Mouse (Mus musculus): ENCODE results near the gene Slc5a10. TPM values are rescaled to one million over a fixed set of nuclear protein-coding genes. Genes with fewer than 3 reads are reported as not detected.
"Not testable (repeated sequence)": the region's sequence is repeated elsewhere in the genome, so short reads cannot be mapped to it uniquely, and the experiment has no call there.

Slc5a10 gene
- total RNA-seq, 2 experiments from 2014 or later: not detected

DNA sequence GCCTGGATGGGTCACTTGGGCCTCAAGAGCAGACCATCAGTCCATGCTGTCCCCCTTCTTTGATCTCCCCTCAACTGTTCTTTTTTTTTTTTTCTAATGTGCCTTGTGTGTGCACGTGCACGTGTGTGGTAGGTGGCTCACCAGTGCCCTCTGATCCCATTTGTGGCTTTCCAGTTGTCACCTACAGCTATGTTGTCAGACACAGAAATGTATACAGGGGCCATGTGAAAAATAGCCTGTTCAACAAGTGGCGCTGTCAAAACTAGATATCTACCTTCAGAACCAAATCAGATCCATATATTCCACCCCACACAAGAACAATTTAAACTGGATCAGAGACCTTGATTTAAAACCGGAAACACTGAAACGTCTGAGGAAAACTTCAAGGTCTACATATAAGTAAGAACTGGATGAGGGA, 71.5 kb downstream of the Slc5a10 start:
- no peak for DNase-seq

GRCm38 (mm10) chr11:61648749-61649115, 71.9 kb downstream of the Slc5a10 start:
- DNase-seq: no peak

DNA sequence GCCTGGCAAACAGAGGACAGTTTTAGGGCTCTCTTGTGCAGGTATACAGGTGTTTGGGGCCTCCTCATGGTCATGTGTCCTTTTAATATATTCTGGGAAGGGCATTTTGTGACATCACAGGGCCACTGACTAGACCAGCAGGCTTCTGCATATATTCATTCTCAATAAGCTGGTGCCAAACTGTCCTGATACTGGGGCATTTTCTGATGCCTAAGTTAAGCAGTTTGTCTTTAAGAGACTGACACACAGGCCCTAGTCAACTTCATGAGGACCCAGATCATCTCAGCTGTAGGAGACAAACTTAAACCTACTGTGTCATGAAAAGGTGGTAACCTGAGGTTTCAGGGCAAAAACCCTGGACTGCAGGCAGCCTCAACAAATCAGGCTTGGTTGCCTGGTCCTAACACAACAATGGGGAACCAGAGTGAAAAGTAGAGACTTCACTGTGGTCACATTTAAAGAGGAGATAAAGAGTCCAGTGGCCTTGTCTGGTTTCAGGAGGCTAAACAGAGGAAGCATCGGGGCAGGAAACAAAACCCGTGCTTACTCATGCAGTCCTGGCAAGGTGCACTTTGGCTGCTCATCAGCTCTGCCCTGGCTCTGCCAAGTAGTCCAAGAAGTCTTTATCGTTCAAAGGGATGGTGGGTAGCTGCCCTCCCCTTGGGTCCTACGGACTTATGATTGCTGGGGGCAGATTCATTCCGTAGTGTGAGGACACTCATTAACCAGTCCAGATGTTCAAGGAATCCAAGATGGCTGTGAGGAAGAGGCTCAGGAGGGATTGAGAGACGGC, 72.5 kb downstream of the Slc5a10 start:
- DNase-seq: peak; percentile 32 to 36

DNA sequence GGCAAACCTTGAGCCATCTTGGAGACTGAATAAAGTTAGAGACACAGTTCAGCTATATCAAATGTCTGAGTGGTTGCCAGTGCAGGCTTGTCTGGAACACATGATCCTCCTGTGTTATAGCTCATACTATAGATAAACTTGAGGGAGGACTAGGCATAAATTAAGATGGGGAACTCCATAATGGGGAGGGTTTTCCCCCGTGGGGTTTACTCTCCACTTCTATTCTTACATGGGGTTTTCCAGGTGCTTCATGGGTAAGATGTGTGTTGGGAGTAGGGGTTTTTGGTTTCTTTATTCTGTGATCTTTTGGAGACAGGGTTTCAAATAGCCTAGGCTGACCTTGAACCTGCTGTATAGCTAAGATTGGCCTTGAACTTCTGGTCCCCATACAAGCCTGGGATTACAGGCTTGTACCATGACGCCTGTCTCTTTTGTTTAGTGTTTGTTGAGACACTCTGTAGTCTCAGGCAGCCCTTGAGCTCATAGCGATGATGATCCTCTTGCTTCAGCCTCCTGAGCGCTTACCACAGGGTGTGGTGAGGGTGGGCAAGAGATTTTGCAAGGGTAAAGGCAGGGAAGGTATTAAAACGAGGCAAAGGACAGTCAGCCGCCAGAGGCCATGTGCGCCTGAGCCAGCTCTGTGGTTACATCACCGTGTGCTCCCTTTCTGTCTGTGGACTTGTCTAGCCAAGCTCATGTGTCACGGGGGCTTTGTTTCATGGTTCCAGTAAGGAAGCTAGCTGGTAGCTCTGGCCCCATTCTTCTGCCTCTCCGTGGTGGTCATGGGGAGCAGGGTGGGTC, 73.3 kb downstream of the Slc5a10 start:
- no peak for DNase-seq

GRCm38 (mm10) chr11:61646499-61647039, 74.1 kb downstream of the Slc5a10 start:
- no peak for DNase-seq

- DNase-seq: no peak
Observed at GRCm38 (mm10) chr11:61645357-61645857, 75.2 kb downstream of the Slc5a10 start.

GRCm38 (mm10) chr11:61644576-61645326, 75.9 kb downstream of the Slc5a10 start:
- peak; percentile 36 to 49 for DNase-seq

DNA sequence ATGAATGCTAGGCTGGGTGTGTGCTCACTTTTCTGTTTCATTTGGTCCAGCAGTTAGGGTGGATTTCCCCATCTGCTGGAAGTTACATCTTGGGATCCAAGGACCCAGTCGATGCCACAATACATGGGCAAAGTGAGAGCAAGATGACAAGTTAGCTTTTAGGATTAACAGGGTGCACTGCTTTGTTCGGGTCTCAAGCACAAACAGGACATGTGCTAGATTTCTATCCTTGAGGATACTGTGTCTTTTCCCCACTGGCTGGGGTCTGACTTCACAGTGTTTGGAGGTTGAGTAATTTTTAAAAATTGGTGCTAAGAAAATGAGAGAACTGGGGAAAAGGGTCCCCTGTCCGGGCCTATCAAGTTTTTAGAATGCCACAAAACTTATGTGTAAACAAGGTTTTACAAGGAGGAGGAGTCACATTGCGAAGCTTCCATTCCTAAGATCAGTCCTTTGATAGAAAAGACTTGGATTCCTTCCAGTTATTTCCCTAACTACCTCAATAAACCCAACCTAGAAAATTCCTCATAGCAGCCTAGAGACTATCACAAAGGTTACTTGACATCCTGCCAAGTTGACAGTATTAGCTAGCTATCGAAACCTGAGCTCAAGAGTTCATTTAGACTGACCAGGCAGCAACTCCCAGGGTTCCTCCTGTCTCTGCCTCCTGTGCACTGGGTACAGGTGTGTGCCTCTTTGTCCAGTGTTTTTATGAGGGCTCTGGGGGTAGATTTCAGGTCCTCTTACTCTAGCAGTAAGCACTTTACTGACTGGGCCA, 77.3 kb downstream of the Slc5a10 start:
- no peak for DNase-seq

- no peak for DNase-seq
Observed at GRCm38 (mm10) chr11:61642106-61642505, 78.5 kb downstream of the Slc5a10 start.

DNA sequence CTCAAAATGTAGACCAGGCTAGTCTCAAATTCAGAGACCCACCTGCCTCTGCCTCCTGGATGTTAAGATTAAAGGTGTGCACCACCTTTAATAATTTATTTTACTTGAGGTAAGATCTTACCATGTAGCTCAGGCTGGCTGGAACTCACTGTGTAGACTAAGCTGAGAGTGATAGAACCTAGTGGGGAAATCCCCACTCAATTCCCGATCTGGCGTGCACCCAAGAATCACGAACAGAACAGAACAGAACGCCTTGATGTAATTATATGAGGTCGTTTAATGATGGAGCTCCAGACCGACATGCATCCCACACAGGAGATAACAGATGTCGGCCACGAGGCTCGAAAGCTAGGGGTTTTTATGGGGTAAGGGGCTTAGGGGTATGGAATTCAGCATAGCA, 80.0 kb downstream of the Slc5a10 start:
- DNase-seq: not testable (repeated sequence)

DNA sequence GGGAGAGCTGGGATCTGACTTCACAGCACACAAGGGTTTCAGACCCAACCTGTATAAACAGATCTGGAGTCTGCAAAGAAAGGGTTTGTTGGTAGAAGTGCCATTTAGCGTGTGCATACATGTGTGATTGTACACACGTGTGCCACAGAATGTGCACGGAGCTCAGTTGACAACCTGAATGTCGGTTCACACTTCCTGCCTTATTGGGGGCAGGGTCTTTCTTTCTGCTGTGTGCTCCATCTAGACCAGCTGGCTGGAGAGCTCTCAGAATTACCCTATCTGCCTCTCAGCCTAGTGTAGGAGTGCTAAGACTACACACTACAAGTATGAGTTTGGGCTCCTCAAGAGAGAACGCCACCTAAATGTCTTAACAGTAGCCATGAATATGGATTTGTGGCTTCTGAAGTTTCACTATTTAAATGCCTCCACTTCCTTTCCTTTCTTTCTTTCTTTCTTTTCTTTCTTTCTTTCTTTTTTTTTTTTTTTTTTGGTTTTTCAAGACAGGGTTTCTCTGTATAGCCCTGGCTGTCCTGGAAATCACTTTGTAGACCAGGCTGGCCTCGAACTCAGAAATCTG, 80.9 kb downstream of the Slc5a10 start:
- no peak for DNase-seq

DNA sequence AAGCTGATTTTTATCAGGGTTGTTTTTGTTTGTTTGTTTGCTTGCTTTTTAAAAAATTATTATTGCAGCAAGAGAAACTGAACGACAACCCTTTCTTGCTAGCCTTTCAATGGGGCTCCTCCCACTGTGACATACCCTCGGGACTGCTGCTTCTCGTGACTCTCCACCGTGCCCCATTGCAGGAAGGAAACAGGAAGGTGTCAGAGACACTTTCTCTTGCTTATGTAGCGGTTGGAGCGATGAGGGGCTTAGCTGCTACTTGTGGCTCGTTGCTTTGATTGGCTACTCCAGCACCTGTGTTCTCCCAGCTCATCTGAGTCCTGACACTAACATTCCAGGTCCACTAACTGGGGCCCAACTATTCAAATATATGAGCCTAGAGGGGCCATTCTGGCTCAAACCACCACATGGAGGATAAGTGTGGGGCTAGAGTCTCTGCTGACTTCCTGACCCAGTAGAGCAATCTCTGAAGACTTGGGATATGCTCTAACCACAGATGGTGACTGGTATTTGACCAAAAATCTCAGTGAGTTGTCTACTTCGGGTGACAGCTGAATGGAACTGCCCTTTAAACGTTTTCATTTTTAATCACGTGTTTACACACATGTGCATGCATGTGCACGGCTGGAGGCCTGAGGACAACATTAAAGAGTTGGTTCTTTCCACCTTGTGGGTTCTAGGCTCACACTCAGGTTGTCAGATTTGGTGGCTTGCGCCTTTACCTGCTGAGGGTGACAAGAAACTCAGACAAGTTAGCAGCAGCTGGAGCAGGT, 81.7 kb downstream of the Slc5a10 start:
- no peak for DNase-seq

DNA sequence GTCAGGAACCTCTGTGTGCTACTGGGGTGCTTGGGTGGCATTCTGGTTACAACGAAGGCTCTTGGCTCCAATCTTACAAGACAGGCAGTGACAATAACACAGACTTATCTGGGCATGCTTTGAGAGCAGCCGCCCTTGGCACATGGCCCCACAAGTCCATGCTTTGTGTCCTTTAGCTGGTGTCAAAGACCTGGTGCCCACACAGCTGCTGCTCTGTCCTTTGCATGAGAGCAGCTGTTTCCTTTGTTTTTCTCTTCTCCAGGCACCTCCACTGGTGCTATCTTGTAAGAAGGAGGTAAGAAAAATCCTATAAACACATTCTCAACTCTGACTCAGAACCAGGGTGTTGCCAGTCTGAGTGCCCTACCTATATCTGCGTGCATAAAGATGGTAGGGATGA, 82.8 kb downstream of the Slc5a10 start:
- no peak for DNase-seq

DNA sequence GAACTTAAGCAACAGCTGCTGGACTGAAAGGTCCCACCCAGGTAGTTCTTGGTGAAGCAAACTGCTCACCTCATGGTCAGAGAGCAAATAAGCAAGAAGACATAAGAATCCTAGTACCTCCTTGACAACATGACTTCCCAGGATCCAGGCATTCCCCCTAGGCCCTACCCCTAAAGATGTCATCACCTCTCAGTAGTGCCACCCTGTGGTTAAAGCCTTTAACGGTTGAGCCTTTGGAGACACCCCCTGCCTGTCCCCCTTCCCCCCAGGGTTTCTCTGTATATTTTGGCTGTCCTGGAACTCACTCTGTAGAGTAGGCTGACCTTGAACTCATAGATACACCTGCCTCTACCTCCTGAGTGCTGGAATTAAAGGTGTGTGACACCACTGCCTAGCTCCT, 83.2 kb downstream of the Slc5a10 start:
- no peak for DNase-seq

GRCm38 (mm10) chr11:61636309-61636708, 84.3 kb downstream of the Slc5a10 start:
- DNase-seq: not testable (repeated sequence)

- no peak for DNase-seq
Observed at GRCm38 (mm10) chr11:61629621-61630020, 91.0 kb downstream of the Slc5a10 start.

DNA sequence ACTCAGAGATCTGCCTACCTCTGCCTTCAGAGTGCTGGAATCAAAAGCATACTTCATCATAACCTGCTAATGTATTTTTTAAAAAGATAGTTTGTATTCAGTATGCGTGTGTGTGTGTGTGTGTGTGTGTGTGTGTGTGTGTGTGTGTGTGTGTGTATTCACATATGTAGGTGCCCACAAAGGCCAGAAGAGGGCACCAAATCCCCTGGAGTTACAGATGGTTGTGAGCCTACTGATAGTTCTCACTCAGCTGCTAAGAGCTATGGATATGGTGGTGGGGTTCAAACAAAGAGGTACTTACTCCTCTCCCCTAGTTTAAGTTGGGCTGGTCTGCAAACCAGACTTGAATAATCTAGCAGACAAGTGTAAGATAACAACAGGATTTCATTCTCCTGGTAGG, 94.1 kb downstream of the Slc5a10 start:
- DNase-seq: no peak

GRCm38 (mm10) chr11:61625136-61625535, 95.5 kb downstream of the Slc5a10 start:
- no peak for DNase-seq

Data from heart, adult 18-20 months (tissue).